24 mouse cellular contexts compared by ENCODE assay signal in the genomic region with DNA sequence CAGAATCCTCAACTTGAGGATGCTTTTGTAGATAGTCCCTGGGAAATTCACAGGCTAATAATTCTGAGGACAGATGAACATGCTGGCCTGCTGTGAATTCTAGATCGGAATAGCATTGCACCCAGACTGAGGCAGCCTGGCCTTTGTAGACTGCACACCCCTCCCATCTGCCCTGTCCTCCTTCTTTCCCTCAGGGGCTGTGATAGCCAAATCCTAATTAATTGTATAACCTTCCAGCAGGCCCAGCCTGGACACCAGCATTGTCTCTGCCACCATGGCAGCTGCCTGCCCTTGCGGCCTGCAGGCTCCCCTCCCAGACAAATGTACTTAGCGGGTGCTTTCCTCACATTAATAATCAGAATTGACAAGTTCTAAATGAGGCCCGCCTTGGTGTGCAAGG.
DNase-seq lines count a peak whose midpoint lies in the region; ATAC-seq and TF ChIP-seq lines count a peak whose summit lies in the region.
"Had no signal": no experiment of that assay in that cellular context is flagged by ENCODE, and none has a peak within 500 bp of the region (broad histone marks: within the 10 kb centered on the region; RNA-seq: fewer than 3 reads in every experiment).

No protein-coding gene starts in this region.

- H3K4me2 ChIP-seq in hindbrain, embryonic 14.5 days (replicated peaks), result no peak overlapping the region
- no peak overlapping the region for H3K4me2 ChIP-seq in hindbrain, postnatal 0 days (ENCODE audit: low read depth, low read length)
- H3K4me2 ChIP-seq: embryonic facial prominence, embryonic 15.5 days; heart, embryonic 11.5 days; liver, embryonic 11.5 days; midbrain, embryonic 15.5 days had no signal

- H3K27ac ChIP-seq in hindbrain, embryonic 10.5 days, result no peak overlapping the region
- no peak overlapping the region for H3K27ac ChIP-seq in hindbrain, embryonic 14.5 days
- H3K27ac ChIP-seq in hindbrain, postnatal 0 days, result no peak overlapping the region
- H3K27ac ChIP-seq: embryonic facial prominence, embryonic 15.5 days; forebrain, embryonic 10.5 days; kidney, postnatal 0 days; left cerebral cortex, adult 2 months; midbrain, embryonic 15.5 days had no signal

- H3K27me3 ChIP-seq in hindbrain, embryonic 10.5 days (ENCODE audit: insufficient read depth, poor library complexity, severe bottlenecking), result no peaks in the 10 kb centered on the region
- H3K27me3 ChIP-seq in hindbrain, embryonic 14.5 days (ENCODE audit: control insufficient read depth, insufficient read depth, low read length), result no peaks in the 10 kb centered on the region
- no peaks in the 10 kb centered on the region for H3K27me3 ChIP-seq in hindbrain, postnatal 0 days (ENCODE audit: insufficient read depth, low read length)
- H3K27me3 ChIP-seq: embryonic facial prominence, embryonic 15.5 days; midbrain, embryonic 15.5 days had no signal

- no peak overlapping the region for H3K9ac ChIP-seq in hindbrain, embryonic 14.5 days
- no peak overlapping the region for H3K9ac ChIP-seq in hindbrain, postnatal 0 days (replicated peaks; ENCODE audit: low read length)
- H3K9ac ChIP-seq: embryonic facial prominence, embryonic 15.5 days; midbrain, embryonic 15.5 days had no signal

- no peak for TF ChIP-seq POLR2A in brain, embryonic 14.5 days (IDR thresholded peaks at IDR 0.05; ENCODE audit: borderline replicate concordance, extremely low read depth, insufficient read depth, insufficient read length, poor library complexity, severe bottlenecking)

- no peaks in the 10 kb centered on the region for H3K4me1 ChIP-seq in hindbrain, embryonic 10.5 days (replicated peaks)
- H3K4me1 ChIP-seq in hindbrain, embryonic 14.5 days (replicated peaks; ENCODE audit: control insufficient read depth, insufficient read depth, low read length), result no peaks in the 10 kb centered on the region
- no peaks in the 10 kb centered on the region for H3K4me1 ChIP-seq in hindbrain, postnatal 0 days (ENCODE audit: insufficient read depth, low read length)
- H3K4me1 ChIP-seq: embryonic facial prominence, embryonic 15.5 days; forebrain, embryonic 10.5 days had no signal

- no peaks in the 10 kb centered on the region for H3K9me3 ChIP-seq in hindbrain, embryonic 10.5 days
- H3K9me3 ChIP-seq in hindbrain, embryonic 14.5 days (ENCODE audit: control insufficient read depth, low read length), result no peaks in the 10 kb centered on the region
- H3K9me3 ChIP-seq in hindbrain, postnatal 0 days (ENCODE audit: low read length), result no peaks in the 10 kb centered on the region
- H3K9me3 ChIP-seq: embryonic facial prominence, embryonic 15.5 days; forebrain, embryonic 10.5 days; midbrain, embryonic 15.5 days had no signal

- H3K4me3 ChIP-seq in hindbrain, embryonic 10.5 days, result no peak overlapping the region
- no peak overlapping the region for H3K4me3 ChIP-seq in hindbrain, embryonic 14.5 days (replicated peaks; ENCODE audit: low read length)
- no peak overlapping the region for H3K4me3 ChIP-seq in hindbrain, postnatal 0 days (ENCODE audit: low read length)
- H3K4me3 ChIP-seq: embryonic facial prominence, embryonic 15.5 days; forebrain, embryonic 10.5 days; left cerebral cortex, adult 2 months; midbrain, embryonic 15.5 days had no signal

- ATAC-seq in hindbrain, embryonic 14.5 days (ENCODE audit: low FRiP score), result no peak
- peak; percentile 59 for ATAC-seq in hindbrain, postnatal 0 days
- ATAC-seq: activated CD4-positive, CD25-positive, alpha-beta regulatory T cell, adult 4 months; midbrain, embryonic 15.5 days had no signal

- no peak for TF ChIP-seq CTCF in brain, embryonic 14.5 days (IDR thresholded peaks at IDR 0.05; ENCODE audit: borderline replicate concordance, extremely low read depth, insufficient read depth, insufficient read length)
- no peak for TF ChIP-seq CTCF in hindbrain, postnatal 0 days (IDR thresholded peaks at IDR 0.05; ENCODE audit: low read depth)

- 80% methylated on average over 4 of the region's 4 CpGs for WGBS in hindbrain, embryonic 10.5 days
- 51% methylated on average over 4 of the region's 4 CpGs for WGBS in hindbrain, embryonic 14.5 days
- 41% methylated on average over 4 of the region's 4 CpGs for WGBS in hindbrain, postnatal 0 days

- no peaks in the 10 kb centered on the region for H3K36me3 ChIP-seq in hindbrain, embryonic 10.5 days
- H3K36me3 ChIP-seq in hindbrain, embryonic 14.5 days (replicated peaks; ENCODE audit: control insufficient read depth, insufficient read depth), result no peaks in the 10 kb centered on the region
- H3K36me3 ChIP-seq in hindbrain, postnatal 0 days (ENCODE audit: insufficient read depth, low read length), result no peaks in the 10 kb centered on the region
- H3K36me3 ChIP-seq: embryonic facial prominence, embryonic 15.5 days; forebrain, embryonic 10.5 days; G1E; midbrain, embryonic 15.5 days had no signal

- DNase-seq in hindbrain, embryonic 10.5 days (ENCODE audit: low spot score), result peak; percentile 7
- DNase-seq in hindbrain, embryonic 14.5 days (ENCODE audit: low spot score), result no peak
- DNase-seq in brain, embryonic 14.5 days (ENCODE audit: low read depth), result peak; percentile 21
- DNase-seq in cerebellum, adult 8-10 months, result peak; percentile 6
- DNase-seq in hindbrain, postnatal 0 days (ENCODE audit: low spot score), result peak; percentile 46
- no peak for DNase-seq in kidney, postnatal 10 days
- no peak for DNase-seq in layer of hippocampus, adult 9-10 months (ENCODE audit: low spot score)
- no peak for DNase-seq in kidney, postnatal 36 days
- DNase-seq: adrenal gland, postnatal 25 days; heart, postnatal 10 days; kidney, adult 11 months; lung, adult 18-20 months; lung, postnatal 14 days; right cerebral cortex, adult 18-20 months; thymus, postnatal 36 days had no signal

Comparison
In these comparisons a context has a peak if more than half of its experiments do, and no peak if none do; other contexts are left out.
1. DNase-seq: peak in hindbrain, embryonic 10.5 days (single experiment), brain, embryonic 14.5 days (single experiment), cerebellum, adult 8-10 months (single experiment) and hindbrain, postnatal 0 days (single experiment); none in hindbrain, embryonic 14.5 days (single experiment), kidney, postnatal 10 days (single experiment), layer of hippocampus, adult 9-10 months (single experiment) and kidney, postnatal 36 days (0 of 2).